Mouse (Mus musculus) ZHBTc4 (cell line): ENCODE data around the gene Ppargc1a.

ENCODE experiments used
- DNase-seq: peaks from one replicate; pipeline ENCODE4 v3.0.0-alpha.2; 2011; ENCODE audit warnings: low read depth, low spot score

Ppargc1a gene

GRCm38 (mm10) chr5:51416377-51416776, 151.1 kb downstream of the Ppargc1a start:
- no peak for DNase-seq

DNA sequence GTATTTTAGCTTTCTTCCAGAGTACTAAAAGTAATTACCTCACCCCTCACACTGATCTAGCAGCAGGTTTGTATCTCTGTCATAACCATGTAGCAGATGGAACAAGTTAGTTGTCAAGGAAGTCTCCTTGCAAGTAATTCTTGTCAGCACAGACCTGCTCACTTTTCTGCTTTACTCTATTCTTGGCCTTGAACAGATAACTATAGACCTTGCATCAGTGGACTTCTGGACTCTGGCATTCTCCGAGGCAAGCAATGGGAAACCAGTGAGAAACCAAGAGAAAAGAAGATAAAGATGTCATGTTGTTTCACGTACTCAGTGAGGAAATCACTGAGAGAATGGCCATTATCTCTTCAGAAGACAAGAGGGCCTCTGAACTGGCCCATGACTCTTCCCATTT, 152.1 kb downstream of the Ppargc1a start:
- no peak for DNase-seq

- no peak for DNase-seq
Observed at GRCm38 (mm10) chr5:51412303-51413117, 155.0 kb downstream of the Ppargc1a start.

GRCm38 (mm10) chr5:51410006-51410405, 157.5 kb downstream of the Ppargc1a start:
- DNase-seq = no peak

GRCm38 (mm10) chr5:51406406-51406805, 161.1 kb downstream of the Ppargc1a start:
- DNase-seq = no peak
